Mouse (Mus musculus) ovary, adult 2 months (tissue): ENCODE results near the gene Setd1b. TPM values are rescaled to one million over a fixed set of nuclear protein-coding genes. Genes with fewer than 3 reads are reported as not detected.

Experiments used
- polyA plus RNA-seq: library from polyadenylated mRNA; depleted of rRNA; stranded (reverse); fragments of >200 nt; gene quantifications from 2 replicates; pipeline ENCODE4 v1.2.3, GENCODE M21; 2012; rRNA removed

Setd1b gene
- polyA plus RNA-seq = 9.2 and 11.2 TPM in 2 replicates

DNA sequence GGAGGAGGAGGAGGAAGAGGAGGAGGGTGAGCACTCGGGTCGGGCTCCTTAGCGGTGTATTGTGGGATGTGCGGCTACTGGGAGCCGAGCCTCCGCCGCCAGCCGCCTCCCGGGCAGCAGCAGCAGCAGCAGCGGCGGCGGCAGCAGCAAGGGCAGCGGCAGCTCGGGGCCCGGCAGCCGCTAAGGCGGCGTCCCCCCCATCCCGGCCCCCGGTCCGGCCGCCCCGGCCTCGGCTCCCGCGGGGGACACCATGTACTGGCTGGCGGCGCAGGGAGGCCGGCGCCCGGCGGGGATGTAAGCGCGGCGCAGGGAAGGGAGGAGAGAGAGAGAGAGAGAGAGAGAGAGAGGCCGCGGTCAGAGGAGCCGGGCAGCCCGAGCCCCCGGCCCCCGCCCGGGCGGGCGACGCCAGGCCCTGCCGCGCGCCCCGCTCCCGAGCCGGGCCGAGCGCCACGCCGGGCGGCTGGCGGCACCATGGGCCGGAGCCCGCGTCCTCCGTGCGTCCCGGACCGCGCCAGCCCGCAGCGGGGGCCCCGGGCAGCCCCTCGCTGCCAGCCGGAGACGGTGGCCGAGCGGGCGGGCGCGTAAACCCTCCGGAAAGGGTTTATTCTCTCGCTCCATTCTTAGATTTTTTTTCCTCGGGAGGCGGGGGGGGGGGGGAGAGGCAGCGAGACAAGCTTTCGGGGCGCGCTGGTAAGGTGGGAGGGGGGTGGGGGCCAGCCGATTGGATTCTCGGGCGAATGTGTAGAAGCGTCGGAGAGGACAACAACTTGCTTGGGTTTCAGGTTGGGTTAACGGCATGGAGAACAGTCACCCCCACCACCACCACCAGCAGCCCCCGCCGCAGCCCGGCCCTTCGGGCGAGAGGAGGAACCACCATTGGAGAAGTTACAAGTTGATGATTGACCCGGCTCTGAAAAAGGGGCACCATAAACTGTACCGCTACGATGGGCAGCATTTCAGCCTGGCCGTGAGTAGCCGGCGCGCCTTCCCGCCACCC, at the start of gene Setd1b:
Gene Setd1b, plus strand, starts transcription at position 33 of the 997 bp plus-strand sequence.

DNA sequence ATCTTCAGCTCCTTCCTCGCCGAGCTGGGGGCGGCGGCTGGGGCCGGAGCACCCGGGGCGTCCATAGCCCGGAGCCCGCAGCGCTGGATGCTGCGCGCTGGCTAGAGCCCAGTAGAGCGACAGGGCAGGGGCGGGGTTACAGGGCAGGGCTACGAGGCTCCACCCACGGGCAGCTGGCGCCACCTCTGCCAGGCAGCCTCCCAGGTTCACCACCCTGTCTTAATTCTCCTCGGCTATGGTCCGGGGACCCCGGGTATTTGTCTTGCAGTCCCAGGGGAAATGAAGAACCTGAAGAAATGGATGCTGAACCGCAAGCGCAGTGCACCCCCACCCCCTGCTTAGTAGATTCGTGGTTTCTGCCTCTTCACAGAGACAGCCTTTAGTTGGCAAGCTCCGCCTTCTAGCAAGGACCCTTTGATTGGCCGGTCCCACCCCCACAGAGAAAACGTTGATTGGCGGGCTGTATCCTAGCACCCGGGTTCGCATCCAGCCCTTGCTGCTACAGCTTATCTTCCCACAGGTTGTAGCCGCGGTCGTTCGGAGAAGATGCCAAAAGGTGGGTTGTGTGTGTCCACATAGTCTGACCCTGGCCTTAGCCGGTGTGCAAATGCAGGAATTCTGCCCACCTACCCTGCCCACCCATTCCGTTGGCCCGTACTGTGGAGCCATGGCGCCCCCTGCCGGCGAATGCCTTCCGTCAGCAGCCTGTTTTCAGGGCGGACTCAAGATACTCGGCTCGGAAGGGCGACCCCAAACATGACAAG, 9.5 kb upstream of the Setd1b start, which contains the start of gene Rhof:
Gene Rhof, minus strand, starts transcription at position 385 of the 764 bp plus-strand sequence.

DNA sequence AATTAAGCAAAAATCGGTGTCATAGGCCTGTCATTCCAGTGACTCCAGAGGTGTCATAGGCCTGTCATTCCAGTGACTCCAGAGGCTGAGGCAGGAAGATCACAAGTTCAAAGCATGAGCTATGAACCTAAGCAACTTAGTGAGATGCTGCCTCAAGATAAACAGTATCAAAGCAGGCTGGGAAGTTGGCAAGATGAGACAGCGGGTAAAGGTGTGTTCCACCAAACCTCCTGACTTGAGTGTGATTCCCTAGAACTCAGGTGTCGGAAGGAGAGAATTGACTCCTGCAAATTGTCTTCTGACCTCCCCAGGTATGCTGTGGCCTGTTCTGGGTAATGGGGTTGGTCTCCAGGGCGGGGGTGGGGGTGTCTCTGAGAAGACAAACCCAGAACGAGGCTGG, 27.3 kb downstream of the Setd1b start, which contains the start of gene Psmd9:
Gene Psmd9, plus strand, starts transcription at position 130 of the 400 bp plus-strand sequence.

DNA sequence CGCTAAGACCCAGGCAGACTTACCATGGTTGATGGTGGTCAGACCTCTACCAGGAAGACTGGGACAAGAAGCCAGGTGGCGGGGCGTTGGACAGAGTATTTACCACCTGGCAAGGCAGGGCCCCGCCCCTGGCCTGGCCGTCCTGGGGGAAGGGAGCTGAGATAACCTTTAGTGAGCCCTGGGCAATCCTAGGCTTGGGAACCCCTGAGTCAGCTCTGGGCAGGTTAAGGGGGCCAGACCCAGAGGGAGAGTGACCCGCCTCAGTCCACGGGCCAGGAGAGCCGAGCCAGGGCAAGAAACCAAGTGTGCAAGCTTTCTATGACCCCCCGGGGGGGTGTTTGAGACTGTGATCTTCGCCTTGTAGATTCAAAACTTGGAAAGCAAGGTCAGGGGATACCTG, 40.7 kb downstream of the Setd1b start, which contains the start of gene Hpd:
Gene Hpd, minus strand, starts transcription at position 77 of the 400 bp plus-strand sequence.

Other genes starting within 250 kb of the Setd1b start
- 31.9 and 36.7 TPM in 2 replicates for gene Kdm2b, start 152.4 kb upstream of the Setd1b start, polyA plus RNA-seq
- 80.0 and 83.2 TPM in 2 replicates for gene Orai1, start 127.1 kb upstream of the Setd1b start, polyA plus RNA-seq
- 1.2 and 2.2 TPM in 2 replicates for gene Morn3, start 95.2 kb upstream of the Setd1b start, polyA plus RNA-seq
- 10.8 and 12.7 TPM in 2 replicates for gene Tmem120b, start 73.8 kb upstream of the Setd1b start, polyA plus RNA-seq
- gene Rhof, start 9.5 kb upstream of the Setd1b start, polyA plus RNA-seq = 4.9 and 5.2 TPM in 2 replicates
- 44.5 and 46.3 TPM in 2 replicates for gene Psmd9, start 27.2 kb downstream of the Setd1b start, polyA plus RNA-seq
- gene Hpd, start 40.5 kb downstream of the Setd1b start, polyA plus RNA-seq = 1.6 and 4.9 TPM in 2 replicates
- 3.5 and 4.5 TPM in 2 replicates for gene Wdr66, start 109.9 kb downstream of the Setd1b start, polyA plus RNA-seq
- gene Bcl7a, start 201.6 kb downstream of the Setd1b start, polyA plus RNA-seq = 7.6 and 9.0 TPM in 2 replicates